Mouse (Mus musculus): Measurements from ENCODE around the gene Zbtb45.

- TF ChIP-seq USF2 (conservative IDR thresholded peaks at IDR 0.05; ENCODE audit: low read depth, low read length): no peak
- no peak for TF ChIP-seq ETS1 (conservative IDR thresholded peaks at IDR 0.05; ENCODE audit: low read depth, low read length)
- no peak for TF ChIP-seq MEF2A (IDR thresholded peaks at IDR 0.05; ENCODE audit: borderline replicate concordance, low read depth, low read length)
- no peak for TF ChIP-seq POLR2AphosphoS2 (IDR thresholded peaks at IDR 0.05; ENCODE audit: low read depth, low read length)
Measured at GRCm38 (mm10) chr7:13043445-13044253, 33.8 kb upstream of the Zbtb45 start.

Data from CH12.LX (cell line).